Mouse (Mus musculus) bone marrow macrophage, adult 2 months (primary cell): ENCODE measurements around the gene Rbm47.

Source experiments
- CTCF ChIP-seq: IDR thresholded peaks from 2 replicates; pipeline ENCODE4 v1.5.1; 2012; ENCODE audit warnings: low read depth, mild to moderate bottlenecking, low read length, moderate library complexity
- POLR2A ChIP-seq: IDR thresholded peaks from 2 replicates; pipeline ENCODE4 v1.6.1; 2012; ENCODE audit warnings: mild to moderate bottlenecking, low read depth, low read length, borderline replicate concordance

DNA sequence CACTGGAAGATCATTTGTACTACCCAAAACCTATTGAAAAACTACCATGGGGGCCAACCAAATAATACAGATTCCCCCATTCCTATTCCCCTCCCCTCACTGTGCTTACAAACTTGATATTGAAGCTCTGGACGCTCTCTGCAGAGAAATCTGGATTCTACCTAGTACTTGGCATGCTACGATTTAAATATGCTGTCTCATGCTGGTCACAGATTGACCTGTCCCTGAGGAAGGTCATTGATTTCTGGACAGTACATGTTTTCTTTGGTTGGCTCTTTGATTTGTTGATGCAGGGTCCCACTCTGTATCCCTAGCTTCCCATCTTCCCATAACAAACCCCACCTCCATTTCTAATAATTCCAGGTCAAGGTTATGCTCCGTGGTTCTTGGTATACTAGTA is 88.4 kb downstream of the Rbm47 start:
- TF ChIP-seq CTCF: no peak
- no peak for TF ChIP-seq POLR2A
